Mouse (Mus musculus) fat pad, adult 2 months (tissue): ENCODE measurements around the gene Slc25a44.
"Not testable (repeated sequence)": the region's sequence is repeated elsewhere in the genome, so short reads cannot be mapped to it uniquely, and the experiment has no call there.

ENCODE experiments used
- DNase-seq: peaks from one replicate; pipeline ENCODE4 v3.0.0-alpha.2; 2011; ENCODE audit warnings: low read depth, low spot score; ENCODE audit errors: extremely low read depth

Slc25a44 gene

DNA sequence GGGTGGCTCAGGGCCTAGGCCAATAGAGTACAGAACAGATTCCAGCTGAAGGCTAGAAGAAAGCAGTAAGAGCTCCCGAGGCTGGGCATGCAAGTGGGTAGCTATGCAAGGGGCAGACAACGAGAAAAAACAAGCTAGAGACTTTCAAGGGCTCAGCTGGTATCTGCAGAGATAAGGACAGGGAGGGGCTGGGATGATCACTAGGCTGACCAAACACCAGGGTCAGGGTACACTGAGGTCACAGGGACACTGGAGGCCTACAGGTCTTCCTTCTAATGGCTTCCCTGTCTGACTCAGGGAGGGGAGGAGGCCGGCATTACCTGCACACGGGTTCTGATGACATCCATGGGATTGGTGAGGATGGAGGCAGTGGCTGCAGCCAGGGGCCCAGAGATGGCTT, 9.3 kb downstream of the Slc25a44 start:
- DNase-seq = no peak

- no peak for DNase-seq
Observed at GRCm38 (mm10) chr3:88412636-88413035, 12.3 kb downstream of the Slc25a44 start.

GRCm38 (mm10) chr3:88411681-88412080, 13.3 kb downstream of the Slc25a44 start:
- DNase-seq = no peak

GRCm38 (mm10) chr3:88410645-88411031, 14.3 kb downstream of the Slc25a44 start:
- no peak for DNase-seq

DNA sequence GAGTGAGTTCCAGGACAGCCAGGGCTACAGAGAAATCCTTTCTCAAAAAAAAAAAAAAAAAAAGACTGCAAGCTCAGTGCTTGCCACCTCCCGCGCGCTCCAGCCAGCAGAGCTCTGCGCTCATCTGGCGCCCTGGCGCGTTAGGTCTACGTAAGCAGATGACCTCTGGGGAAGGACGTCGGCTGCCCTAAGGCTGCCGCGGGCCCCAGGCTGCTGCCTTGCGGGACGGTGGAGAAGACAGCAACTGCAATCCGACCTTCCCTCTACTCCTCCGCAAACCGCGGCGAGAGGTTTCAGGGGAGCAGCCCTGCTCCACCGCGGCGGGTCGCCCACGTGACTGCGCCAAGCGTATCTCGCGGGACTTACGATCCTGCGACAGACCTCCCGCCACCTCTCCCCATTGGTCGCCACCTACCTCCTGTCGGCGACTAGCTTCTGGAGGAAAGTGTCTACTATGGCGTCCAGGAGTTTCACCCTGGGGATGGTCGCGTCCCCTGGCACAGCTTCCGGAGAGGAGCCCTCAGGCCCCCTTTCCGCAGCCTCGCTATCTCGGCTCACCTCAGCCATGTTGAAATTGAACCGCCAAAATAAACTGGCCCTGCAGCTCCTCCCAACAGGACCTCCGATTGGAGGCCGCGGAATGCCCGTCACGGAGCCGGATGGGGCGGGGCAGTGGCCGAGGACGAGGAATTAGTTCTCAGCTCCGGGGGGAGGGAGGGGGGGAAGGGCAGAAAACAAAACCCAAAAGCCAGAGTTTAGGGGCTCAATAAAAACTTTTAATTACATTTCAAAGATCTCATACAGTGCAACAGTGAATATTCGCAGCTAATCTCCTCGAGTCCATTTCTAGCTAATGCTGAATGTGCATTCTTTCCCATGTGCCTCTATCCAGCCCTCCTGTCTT, 14.9 kb downstream of the Slc25a44 start, which contains the start of gene Pmf1:
TSS of gene Pmf1 (minus strand) at position 591 of the 904 bp plus-strand sequence.
- peak; percentile 61 for DNase-seq

DNA sequence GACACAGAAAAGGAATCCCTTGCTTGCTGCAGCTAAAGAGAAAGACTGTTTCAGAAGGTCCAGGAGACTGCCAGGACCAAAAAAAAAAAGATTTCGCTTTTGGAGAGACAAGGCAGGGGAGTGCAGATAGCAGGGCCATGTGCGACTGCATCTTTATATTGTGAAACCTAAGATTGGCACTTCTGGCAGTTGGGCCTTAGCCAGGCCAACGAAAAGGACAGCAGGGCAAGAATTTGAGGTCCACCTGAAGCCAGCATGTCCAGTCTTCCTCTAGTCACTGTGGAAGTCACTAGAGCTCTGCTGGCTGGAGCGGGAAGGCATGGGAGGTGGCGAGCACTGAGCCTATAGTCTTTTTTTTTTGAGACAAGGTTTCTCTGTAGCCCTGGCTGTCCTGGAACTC, 16.0 kb downstream of the Slc25a44 start:
- DNase-seq = no peak

DNA sequence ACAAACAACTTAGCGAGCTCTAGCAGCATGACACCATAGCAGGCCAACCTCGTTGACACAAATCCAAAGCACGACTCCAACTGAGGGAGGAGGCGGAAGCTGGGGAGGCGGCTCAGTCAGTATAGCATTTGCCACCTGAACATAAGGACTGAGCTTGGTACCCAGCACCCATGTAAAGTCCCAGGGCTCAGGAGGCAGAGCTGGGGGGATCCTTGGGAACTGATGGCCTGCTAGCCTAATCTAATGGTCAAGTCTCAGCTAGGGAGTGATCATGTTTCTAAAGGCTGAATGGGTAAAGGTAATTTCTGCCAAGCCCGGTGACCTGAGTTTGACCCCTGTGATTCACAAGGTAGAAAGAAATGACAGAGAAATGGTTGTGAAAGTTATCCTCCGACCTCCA, 17.4 kb downstream of the Slc25a44 start:
- DNase-seq = no peak

- DNase-seq = peak; percentile 28
Observed at GRCm38 (mm10) chr3:88407090-88407489, 17.8 kb downstream of the Slc25a44 start.

- DNase-seq = no peak
Observed at GRCm38 (mm10) chr3:88403522-88404230, 21.3 kb downstream of the Slc25a44 start.

DNA sequence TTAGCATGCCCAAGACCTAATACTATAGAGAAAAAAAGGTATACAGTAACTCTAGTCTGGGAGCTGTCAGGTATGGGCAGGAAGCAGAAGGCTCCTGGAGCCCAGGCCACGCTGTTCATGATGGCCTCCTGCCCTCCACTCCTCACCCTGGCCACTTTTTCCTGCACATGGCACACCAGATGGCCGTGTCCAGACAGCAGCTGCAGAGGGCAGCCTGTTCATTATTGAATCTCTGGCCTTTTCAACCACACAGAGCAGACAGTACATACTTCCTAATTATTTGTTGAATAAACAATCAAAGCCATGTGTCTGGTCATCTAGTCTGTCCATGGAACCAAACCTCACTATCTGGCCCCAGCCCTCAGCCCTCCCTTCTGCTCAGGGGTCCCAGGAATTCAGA, 26.3 kb downstream of the Slc25a44 start:
- no peak for DNase-seq

GRCm38 (mm10) chr3:88395742-88396141, 29.2 kb downstream of the Slc25a44 start:
- DNase-seq = no peak

DNA sequence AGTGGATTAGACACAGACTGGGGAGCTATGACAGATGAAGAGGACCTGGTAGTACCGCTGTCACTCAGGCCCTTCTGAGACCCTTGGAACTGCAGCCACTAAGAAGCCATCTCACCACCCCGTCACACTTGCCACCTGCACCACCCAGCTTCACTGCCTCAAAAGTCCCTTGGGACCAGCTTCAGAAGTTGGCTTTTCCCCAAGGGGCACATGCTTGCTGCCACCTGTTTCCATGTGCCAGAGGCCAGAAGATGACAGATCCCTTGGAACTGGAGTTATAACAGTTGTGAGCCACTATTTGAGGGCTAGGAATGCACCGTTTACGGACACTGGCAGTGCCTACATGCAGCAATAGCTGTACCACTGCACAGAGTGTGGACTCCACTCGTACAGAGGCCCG, 29.7 kb downstream of the Slc25a44 start:
- DNase-seq = no peak

DNA sequence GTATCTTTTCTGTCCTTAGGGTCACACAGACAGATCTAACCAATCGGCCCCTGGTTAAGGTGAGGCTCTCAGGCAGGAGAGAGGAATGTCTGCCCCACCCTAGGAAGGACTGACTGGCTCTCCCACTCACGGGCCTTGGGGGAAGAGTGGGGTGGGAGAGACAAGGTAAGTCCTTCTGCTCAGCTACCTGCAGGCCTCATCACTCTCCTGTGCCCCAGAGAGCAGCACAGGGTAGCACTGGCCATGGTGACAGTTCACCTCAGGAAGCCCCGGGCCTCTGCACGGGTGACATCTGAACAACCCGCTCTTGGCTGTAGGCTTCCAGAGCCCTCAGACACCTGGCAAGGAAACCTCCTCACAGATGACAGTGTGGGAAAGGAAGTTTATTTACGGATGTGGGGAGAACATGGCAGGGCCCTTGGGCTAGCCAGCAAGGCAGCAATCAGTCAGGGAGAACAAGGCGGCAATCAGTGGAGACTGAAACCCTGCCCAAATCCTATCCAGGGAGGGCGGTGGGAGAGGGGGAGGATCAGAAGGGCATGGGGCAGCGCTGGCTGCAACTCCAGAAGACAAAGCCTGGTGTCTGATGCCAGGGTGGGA, 31.1 kb downstream of the Slc25a44 start:
- no peak for DNase-seq

DNA sequence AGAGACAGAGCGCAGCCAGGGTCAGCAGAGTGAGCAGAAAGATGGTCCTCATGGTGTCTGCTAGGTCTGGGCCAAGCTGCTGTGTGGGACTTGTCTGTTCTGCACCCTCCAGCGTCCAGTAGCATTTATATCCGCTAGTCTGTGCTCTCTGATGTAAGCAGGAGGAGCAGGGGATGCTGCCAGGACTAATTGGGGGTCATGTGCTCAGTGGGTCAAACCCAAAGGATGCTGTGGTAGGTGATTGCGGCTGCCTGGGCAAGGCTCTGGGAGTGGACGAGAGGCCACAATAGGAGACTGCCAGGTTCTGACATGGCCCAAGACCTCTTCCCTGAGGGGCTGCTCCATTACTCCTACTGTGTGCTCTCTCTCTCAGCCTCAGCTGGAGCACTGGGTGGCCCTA, 40.6 kb downstream of the Slc25a44 start, which contains the start of gene Bglap:
TSS of gene Bglap (minus strand) at position 101 of the 400 bp plus-strand sequence.
- no peak for DNase-seq

- DNase-seq = not testable (repeated sequence)
Observed at GRCm38 (mm10) chr3:88382383-88382782, 42.6 kb downstream of the Slc25a44 start.

DNA sequence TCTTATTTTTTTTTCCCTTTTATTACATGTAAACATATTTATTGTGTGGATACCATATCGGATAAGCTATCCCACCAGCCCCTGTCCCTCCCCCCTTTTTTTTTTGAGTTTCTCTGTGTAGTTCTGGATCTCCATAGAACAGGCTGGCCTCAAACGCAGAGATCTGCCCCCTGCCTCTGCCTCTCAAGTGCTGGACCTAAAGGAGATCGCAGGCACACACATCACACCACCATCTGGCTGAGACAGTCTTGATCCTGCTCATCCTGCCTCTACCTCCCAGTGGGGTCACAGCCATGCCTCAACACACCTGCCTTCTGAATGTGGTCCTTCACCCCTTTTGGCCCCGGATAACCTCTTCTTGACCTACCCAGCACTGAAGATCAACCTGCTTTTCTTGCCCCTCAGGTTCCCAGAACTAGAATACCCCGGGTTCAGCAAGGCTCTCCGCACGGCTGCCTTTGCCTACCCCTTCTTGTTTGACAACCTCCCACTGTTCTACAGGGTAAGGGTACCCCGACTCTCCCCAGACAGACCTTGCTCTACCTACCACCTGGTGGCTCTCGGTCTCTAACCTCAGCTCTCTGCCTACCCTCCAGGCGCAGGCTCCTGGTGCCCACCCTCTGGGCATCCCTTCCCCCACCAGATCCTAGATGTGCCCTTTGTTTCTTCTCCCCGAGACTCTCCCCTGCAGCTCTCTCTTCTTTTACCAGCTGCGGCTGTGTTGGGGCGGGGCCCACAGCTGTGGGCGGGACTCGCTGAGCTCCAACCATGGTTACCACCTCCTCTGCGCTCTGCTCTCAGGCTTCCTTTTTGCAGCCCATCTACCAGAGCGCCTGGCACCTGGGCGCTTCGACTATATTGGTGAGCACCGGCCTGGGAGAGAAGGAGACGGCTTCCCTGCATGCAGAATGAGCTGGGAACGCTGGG, 43.3 kb downstream of the Slc25a44 start:
- not testable (repeated sequence) for DNase-seq

GRCm38 (mm10) chr3:88378599-88378998, 46.3 kb downstream of the Slc25a44 start, which contains the start of gene Bglap2:
Gene Bglap2 (minus strand): TSS chr3:88378699.
- DNase-seq = not testable (repeated sequence)

GRCm38 (mm10) chr3:88376644-88377043, 48.3 kb downstream of the Slc25a44 start:
- DNase-seq = not testable (repeated sequence)

GRCm38 (mm10) chr3:88375750-88376626, 49.0 kb downstream of the Slc25a44 start:
- not testable (repeated sequence) for DNase-seq
